Mouse (Mus musculus): ENCODE data around the gene Tldc2. TPM values are rescaled to one million over a fixed set of nuclear protein-coding genes. Genes with fewer than 3 reads are reported as not detected.

Tldc2 gene
- polyA plus RNA-seq, 1 experiment from 2014 or later, result not detected

DNA sequence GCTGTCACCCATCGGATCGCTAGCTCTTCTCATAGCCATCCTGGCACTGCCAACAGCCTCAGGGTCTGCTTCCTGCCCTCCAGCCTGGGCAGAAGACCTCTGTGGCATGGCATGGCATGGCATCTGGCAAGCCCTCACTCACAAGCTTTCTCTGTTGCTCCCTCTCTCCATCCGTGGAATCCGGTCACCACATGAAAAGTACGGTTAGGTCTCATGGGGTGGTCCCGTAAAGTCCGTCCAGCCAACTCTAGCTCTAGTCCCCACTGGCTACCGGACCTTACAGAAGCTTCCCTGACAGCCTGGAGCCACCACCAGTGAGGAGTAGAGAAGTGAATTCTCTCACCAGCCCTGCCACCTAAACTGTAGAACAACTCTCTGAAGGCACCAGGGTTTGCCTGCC is 5.5 kb upstream of the Tldc2 start:
- Histone ChIP-seq H3K4me3 (no peak overlapping the region), H3K27me3 (no peaks in the 10 kb centered on the region), H3K4me2 (replicated peaks) (no peak overlapping the region), H3K9ac (no peak overlapping the region), H3K36me3 (no peaks in the 10 kb centered on the region), H3K9me3 (no peaks in the 10 kb centered on the region), H3K27ac (no peak overlapping the region), H3K4me1 (peaks cover 17% of the 10 kb centered on the region)
- 94% methylated on average over 8 of the region's 8 CpGs for WGBS
- ATAC-seq (ENCODE audit: insufficient number of reproducible peaks, insufficient read depth, low FRiP score, low TSS enrichment), result no peak

DNA sequence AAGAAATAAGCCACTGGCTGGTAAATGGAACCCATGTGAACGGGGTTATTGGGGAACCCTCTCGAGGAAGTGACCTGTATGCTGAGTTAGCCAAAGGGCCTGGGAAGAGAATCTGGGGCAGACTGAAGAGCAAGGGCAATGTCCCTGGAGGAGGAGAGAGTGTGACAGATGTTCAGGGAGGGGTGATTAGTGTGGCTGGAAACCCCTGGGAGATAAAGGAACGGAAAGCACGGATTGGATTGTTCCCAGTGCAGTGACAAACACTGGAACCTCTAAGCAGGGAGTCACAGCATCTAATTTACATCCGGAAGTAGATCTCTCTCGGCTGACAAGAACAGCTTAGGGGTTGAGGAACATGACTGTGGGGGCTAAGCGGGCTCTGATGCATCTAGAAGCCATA is 4.9 kb upstream of the Tldc2 start:
- H3K4me2 ChIP-seq (replicated peaks), result no peak overlapping the region
- H3K9ac ChIP-seq, result no peak overlapping the region
- no peak for ATAC-seq (ENCODE audit: insufficient number of reproducible peaks, insufficient read depth, low FRiP score, low TSS enrichment)
- peaks cover 11% of the 10 kb centered on the region for H3K4me1 ChIP-seq
- H3K27ac ChIP-seq, result no peak overlapping the region
- H3K36me3 ChIP-seq, result no peaks in the 10 kb centered on the region
- H3K4me3 ChIP-seq, result no peak overlapping the region
- no peaks in the 10 kb centered on the region for H3K27me3 ChIP-seq
- no peaks in the 10 kb centered on the region for H3K9me3 ChIP-seq
- WGBS, result 31% methylated on average over 7 of the region's 7 CpGs

DNA sequence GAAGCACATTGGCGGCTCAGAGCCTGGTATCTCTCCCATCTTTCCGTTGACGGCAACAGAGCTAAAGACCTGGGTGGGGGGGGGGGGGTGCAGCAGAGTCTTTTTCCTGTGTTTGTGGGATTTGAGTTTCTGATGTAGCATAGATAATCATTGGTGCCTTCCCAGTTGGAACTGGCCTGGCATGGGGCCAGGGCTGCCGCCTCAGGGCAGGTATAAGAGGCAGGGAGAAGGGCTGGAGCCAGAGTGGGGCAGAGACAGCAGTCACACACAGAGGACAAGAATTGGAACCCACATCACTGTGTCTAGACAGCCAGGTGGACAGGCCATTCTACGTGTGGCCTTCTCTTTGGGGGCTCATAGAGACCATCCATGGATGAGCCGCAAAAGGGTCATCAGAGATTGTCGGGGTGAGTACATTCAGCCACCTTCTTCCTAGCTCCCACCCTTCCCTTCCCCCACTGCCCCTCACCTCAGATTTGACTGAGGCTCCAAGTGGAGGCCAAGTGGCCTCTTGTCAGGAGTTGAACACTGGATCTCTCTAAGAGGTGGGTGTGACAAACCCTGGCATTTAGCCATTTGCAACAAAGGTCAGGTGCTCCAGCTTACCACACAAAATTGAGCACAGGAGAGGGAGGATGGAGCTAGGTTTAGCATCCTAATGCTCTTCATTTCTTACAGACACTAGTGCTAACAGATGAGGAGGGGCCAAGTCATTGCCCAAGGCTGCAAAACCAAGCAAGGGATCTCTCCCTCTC is 1.8 kb upstream of the Tldc2 start:
- WGBS, result 88% methylated on average over 7 of the region's 7 CpGs
- no peak overlapping the region for H3K27ac ChIP-seq
- H3K9ac ChIP-seq, result no peak overlapping the region
- H3K4me3 ChIP-seq, result no peak overlapping the region
- H3K36me3 ChIP-seq, result no peaks in the 10 kb centered on the region
- no peaks in the 10 kb centered on the region for H3K27me3 ChIP-seq
- H3K9me3 ChIP-seq, result no peaks in the 10 kb centered on the region
- no peak overlapping the region for H3K4me2 ChIP-seq (replicated peaks)
- H3K4me1 ChIP-seq, result peaks cover 2% of the 10 kb centered on the region; the same call in 1 of the 2 replicates
- no peak for ATAC-seq (ENCODE audit: insufficient number of reproducible peaks, insufficient read depth, low FRiP score, low TSS enrichment)

DNA sequence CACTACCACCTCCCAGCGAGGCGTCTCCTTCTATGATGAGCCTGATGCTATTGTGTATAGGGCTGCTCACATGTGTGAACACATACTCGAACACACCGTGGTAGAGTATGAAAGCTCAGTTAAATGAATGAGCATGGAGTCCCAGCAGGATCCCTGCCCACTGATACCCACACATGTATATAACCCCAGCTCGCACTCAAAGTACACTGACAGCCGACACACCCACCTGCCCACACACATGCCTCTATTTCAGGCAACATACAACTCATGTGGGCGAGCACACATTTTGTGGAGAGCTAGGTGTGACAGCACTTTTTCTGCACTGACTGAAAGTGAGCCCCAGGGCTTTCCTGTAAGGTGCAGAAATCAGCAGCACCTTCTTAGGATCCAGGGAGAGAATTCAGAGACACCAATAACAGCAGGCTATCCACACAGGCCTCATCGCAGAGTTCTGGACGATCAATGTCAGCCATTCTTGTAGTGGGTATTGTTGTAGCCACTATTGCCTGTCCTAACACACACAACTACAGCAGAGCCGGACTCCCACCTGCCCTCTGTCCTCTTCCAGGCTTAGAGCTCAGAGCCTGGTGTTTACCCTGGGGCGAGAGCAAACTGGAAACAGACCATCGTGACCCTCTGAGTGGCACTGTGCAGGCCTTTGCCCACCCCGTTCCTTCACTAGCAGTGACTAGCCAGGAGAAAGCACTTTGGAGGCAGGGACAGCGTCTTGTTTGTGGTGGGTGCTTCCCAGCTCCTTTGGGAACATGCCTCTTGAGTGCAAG is 872 bp downstream of the Tldc2 start:
- Histone ChIP-seq H3K9ac (no peak overlapping the region), H3K4me1 (no peaks in the 10 kb centered on the region), H3K9me3 (no peaks in the 10 kb centered on the region), H3K27me3 (no peaks in the 10 kb centered on the region), H3K27ac (no peak overlapping the region), H3K4me2 (replicated peaks) (no peak overlapping the region), H3K4me3 (no peak overlapping the region), H3K36me3 (no peaks in the 10 kb centered on the region)
- no peak for ATAC-seq (ENCODE audit: insufficient number of reproducible peaks, insufficient read depth, low FRiP score, low TSS enrichment)
- WGBS, result 77% methylated on average over 14 of the region's 14 CpGs

DNA sequence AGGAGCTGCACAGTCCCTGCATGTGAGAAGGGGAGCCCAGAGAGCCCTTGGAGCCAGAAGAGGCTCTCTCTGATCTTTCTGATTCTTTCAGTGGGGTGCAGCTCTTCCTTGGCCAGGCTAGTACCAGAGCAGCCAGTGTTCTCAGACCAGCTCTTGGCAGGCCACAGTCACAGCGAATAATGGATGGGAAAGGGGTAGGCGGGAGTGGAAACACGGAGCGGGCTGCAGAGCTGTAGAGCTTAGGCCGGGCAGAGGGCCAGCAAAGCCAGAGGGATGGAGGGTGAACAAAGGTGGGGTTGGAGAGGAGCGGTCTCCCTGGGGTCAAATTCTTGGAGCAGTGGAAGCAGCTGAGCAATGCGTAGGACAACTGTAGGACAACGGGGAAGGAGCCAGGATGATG is 5.2 kb downstream of the Tldc2 start:
- no peaks in the 10 kb centered on the region for H3K9me3 ChIP-seq
- H3K27ac ChIP-seq, result no peak overlapping the region
- no peaks in the 10 kb centered on the region for H3K27me3 ChIP-seq
- ATAC-seq (ENCODE audit: insufficient number of reproducible peaks, insufficient read depth, low FRiP score, low TSS enrichment), result no peak
- H3K4me3 ChIP-seq, result no peak overlapping the region
- 70% methylated on average over 8 of the region's 8 CpGs for WGBS
- H3K4me1 ChIP-seq, result no peaks in the 10 kb centered on the region
- no peak overlapping the region for H3K9ac ChIP-seq
- no peak overlapping the region for H3K4me2 ChIP-seq (replicated peaks)
- no peaks in the 10 kb centered on the region for H3K36me3 ChIP-seq

DNA sequence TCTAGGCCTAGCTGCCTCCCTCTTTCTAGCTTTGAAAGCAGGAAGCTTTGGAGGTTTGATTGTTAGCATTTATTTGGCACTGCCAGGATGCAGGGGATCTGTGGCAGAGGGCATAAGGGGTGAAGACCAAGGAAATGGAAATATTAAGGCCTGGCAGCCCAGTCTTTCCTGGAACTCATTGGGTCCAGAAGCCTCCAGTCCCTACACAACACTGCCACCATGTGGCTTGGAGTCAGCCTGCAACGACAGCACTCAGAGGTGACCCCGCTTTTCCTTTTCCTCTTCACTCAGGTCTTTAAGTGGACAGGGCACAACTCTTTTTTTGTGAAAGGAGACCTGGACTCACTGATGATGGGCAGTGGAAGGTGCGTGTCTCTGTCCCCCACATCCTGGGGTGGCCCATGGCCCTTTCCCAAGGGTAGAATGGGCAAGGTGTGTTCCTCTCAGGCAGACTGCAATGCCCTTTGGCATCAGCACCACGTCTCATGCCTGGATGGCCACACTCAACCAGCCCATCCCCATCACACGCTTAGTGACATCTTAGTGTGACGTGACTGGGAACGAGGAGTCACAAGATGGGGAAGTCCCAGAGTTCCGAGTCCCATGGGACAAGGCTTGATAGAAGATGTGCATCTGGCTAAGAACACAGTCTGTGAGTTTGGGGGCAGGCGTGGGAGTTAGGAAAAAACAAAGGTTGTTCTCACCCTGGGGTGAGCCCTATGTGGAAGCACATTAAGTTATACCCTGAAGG is 8.3 kb downstream of the Tldc2 start:
- H3K27ac ChIP-seq, result no peak overlapping the region
- WGBS, result 60% methylated on average over 9 of the region's 9 CpGs
- no peak overlapping the region for H3K9ac ChIP-seq
- H3K36me3 ChIP-seq, result peaks cover 7% of the 10 kb centered on the region
- 0 out of 2 replicates have a peak, but pooled peaks have one; percentile 37 for ATAC-seq (ENCODE audit: insufficient number of reproducible peaks, insufficient read depth, low FRiP score, low TSS enrichment)
- H3K27me3 ChIP-seq, result no peaks in the 10 kb centered on the region
- H3K9me3 ChIP-seq, result no peaks in the 10 kb centered on the region
- no peaks in the 10 kb centered on the region for H3K4me1 ChIP-seq
- no peak overlapping the region for H3K4me2 ChIP-seq (replicated peaks)
- H3K4me3 ChIP-seq, result no peak overlapping the region

DNA sequence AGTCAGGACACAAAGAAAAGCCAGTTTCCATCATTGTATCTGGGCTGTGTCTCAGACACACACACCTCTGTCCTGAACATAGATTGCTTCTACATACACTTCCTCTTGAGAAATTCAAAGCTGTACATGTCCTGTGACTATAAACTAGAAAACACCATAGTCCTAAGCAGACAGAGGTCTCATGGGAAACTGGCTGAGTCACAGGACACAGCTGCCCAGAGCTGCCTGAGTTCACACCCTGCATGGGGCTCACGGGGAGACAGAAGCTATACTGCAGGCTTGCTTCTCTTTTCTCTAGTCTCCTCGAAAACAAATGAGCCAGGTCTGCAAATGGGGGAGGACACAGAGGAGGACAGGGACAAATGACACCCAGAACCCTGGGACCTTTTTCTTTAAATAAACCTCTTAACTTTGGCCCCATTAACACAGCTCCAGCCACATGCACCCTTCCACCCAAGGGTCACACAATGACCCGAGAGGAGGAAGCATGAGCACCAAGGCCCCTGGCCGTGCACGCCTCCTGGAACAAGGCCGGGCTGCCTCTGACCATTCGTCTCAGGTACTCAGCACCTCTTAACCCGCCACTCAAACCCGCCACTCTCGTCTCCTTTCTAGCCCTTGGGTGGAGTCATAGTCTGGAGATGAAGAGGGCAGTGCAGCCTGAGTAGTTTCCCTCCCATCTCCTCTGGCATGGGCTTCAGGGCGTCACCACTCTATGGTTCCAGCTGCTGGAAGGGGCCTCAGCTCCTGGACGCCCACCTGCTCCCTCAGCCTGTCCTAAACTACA is 12.9 kb downstream of the Tldc2 start:
- Histone ChIP-seq H3K36me3 (peaks cover 39% of the 10 kb centered on the region), H3K4me3 (no peak overlapping the region), H3K27ac (no peak overlapping the region), H3K4me2 (replicated peaks) (no peak overlapping the region), H3K9ac (no peak overlapping the region), H3K27me3 (no peaks in the 10 kb centered on the region), H3K9me3 (no peaks in the 10 kb centered on the region), H3K4me1 (no peaks in the 10 kb centered on the region)
- ATAC-seq (ENCODE audit: insufficient number of reproducible peaks, insufficient read depth, low FRiP score, low TSS enrichment), result no peak
- 84% methylated on average over 12 of the region's 12 CpGs for WGBS

DNA sequence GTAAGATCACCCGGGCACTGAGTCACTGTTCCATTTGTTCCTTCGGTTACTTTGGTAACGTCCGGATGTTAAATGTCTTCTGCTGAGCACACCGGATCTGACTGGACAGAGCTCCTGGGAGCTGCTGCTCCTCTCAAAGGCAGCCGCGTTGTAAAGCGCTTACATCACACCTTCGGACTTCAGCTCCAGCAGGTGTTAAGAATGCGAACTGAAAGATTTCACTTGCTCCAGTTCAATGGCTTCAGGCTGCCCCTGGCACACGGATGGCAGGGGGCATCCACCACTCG is 13.4 kb downstream of the Tldc2 start:
- H3K9me3 ChIP-seq, result no peaks in the 10 kb centered on the region
- H3K4me1 ChIP-seq, result no peaks in the 10 kb centered on the region
- H3K9ac ChIP-seq, result no peak overlapping the region
- H3K4me3 ChIP-seq, result no peak overlapping the region
- H3K27ac ChIP-seq, result no peak overlapping the region
- peaks cover 45% of the 10 kb centered on the region for H3K36me3 ChIP-seq
- H3K4me2 ChIP-seq (replicated peaks), result no peak overlapping the region
- 93% methylated on average over 12 of the region's 12 CpGs for WGBS
- H3K27me3 ChIP-seq, result no peaks in the 10 kb centered on the region
- ATAC-seq (ENCODE audit: insufficient number of reproducible peaks, insufficient read depth, low FRiP score, low TSS enrichment), result no peak

DNA sequence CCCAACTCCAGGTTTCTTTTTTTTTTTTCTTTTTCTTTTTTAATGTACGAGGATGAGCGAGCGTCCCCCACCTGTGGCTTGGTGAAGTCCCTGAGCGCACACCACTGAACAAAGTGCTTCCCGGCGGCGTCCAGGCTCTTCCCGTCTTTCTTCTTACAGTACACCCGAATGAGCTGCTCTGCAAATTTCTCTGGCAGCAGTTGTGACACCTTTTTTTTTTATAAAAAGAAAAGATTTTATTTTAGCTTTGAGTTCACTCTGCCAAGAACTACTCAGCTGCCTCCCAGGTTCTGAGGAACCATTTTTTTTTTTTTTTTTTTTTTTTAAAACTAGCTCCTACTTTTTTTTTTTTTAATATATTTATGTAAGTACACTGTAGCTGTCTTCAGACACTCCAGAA is 14.8 kb downstream of the Tldc2 start:
- no peak overlapping the region for H3K4me2 ChIP-seq (replicated peaks)
- no peaks in the 10 kb centered on the region for H3K4me1 ChIP-seq
- H3K27me3 ChIP-seq, result no peaks in the 10 kb centered on the region
- no peaks in the 10 kb centered on the region for H3K9me3 ChIP-seq
- no peak overlapping the region for H3K9ac ChIP-seq
- 96% methylated on average over 9 of the region's 9 CpGs for WGBS
- H3K27ac ChIP-seq, result no peak overlapping the region
- peaks cover 45% of the 10 kb centered on the region for H3K36me3 ChIP-seq
- ATAC-seq (ENCODE audit: insufficient number of reproducible peaks, insufficient read depth, low FRiP score, low TSS enrichment), result no peak
- H3K4me3 ChIP-seq, result no peak overlapping the region

DNA sequence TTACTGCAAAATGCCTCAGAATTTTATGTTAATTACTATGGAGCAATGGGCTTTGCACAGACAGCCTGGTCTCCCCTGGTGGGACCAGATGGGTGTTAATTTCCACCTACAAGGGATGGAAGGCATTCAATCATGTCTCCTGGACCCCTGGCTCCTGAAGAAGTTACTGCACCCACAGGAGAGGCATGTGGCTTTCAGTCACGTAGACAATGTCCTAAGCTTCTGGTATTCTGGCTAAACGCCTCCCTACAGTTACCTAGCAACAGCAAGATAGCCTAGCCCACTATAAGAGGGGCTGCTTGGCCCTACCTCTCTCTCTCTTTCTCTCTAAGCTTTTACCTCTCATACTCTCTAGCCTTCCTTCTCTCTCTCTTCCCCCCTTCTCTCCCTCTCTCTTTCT is 15.4 kb downstream of the Tldc2 start:
- Histone ChIP-seq H3K9me3 (no peaks in the 10 kb centered on the region), H3K9ac (no peak overlapping the region), H3K27ac (no peak overlapping the region), H3K4me2 (replicated peaks) (no peak overlapping the region), H3K4me1 (no peaks in the 10 kb centered on the region), H3K27me3 (no peaks in the 10 kb centered on the region), H3K4me3 (no peak overlapping the region), H3K36me3 (peaks cover 49% of the 10 kb centered on the region)
- ATAC-seq (ENCODE audit: insufficient number of reproducible peaks, insufficient read depth, low FRiP score, low TSS enrichment), result no peak
- WGBS, result 79% methylated on average over 2 of the region's 2 CpGs

DNA sequence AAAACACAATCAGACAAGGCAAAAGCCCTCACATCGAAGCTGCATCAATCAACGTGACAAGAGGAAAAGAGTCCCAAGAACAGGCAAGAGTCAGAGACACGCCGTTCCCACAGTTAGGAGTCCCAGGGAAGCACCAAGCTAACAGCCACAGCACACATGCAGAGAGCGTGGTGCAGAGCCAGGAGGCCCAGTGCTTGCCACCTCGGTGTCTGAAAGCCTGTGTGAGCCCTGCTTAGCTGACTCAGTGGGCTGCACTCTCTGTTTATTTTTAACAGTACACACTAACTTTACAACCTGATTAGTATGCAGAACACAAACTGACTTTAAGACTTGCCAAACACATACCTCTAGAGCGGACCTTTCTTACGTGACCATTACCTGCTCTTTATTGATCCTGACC is 17.6 kb downstream of the Tldc2 start:
- no peak overlapping the region for H3K4me2 ChIP-seq (replicated peaks)
- whole genome bisulfite sequencing, result 93% methylated on average over 8 of the region's 8 CpGs
- H3K4me3 ChIP-seq, result no peak overlapping the region
- no peaks in the 10 kb centered on the region for H3K9me3 ChIP-seq
- H3K27ac ChIP-seq, result no peak overlapping the region
- H3K27me3 ChIP-seq, result no peaks in the 10 kb centered on the region
- peaks cover 55% of the 10 kb centered on the region for H3K36me3 ChIP-seq
- no peaks in the 10 kb centered on the region for H3K4me1 ChIP-seq
- no peak for ATAC-seq (ENCODE audit: insufficient number of reproducible peaks, insufficient read depth, low FRiP score, low TSS enrichment)
- no peak overlapping the region for H3K9ac ChIP-seq

Data from embryonic facial prominence, embryonic 12.5 days (tissue).